Mouse (Mus musculus) cerebellum, adult 2 months (tissue): ENCODE measurements at regions not wholly inside any gene's neighbourhood (a gene's known extent, or its start where the extent isn't known, plus 50 kb on each side); places are given as distances from the start of the nearest gene placed in this dataset.

Experiments
- CTCF ChIP-seq: fragments of 200-500 bp; IDR thresholded peaks from 2 replicates; pipeline ENCODE4 v1.5.1; 2011; ENCODE audit warnings: low read depth, mild to moderate bottlenecking, control low read depth, low read length, moderate library complexity, borderline replicate concordance; ENCODE audit not compliant: insufficient read depth
- POLR2A ChIP-seq: fragments of 200-500 bp; IDR thresholded peaks from 2 replicates; pipeline ENCODE4 v1.6.1; 2011; ENCODE audit warnings: low read length, control low read depth, borderline replicate concordance; ENCODE audit not compliant: insufficient read depth

DNA sequence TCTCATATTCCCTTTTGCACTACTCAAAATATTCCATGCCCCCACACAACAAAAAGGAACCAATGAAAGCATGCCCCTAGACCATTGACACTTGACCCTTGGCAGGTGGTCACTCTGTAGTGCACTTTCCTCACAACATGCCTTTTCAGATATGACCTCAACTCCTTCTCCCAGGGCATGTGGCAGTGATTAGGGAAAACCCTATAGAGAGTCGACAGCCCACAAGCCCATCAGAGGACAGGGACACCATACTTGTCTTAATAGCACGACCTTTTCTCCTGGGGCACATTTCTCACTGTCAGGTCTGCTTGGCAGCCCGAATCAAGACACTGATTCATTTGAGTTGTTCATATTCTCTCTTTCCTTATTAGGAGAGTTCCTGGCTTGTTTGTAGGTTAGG is 57.3 kb upstream of the Zc3h12c start:
- TF ChIP-seq CTCF = no peak
- TF ChIP-seq POLR2A = no peak
